Mouse (Mus musculus): ENCODE data around the gene Wdr1. TPM values are rescaled to one million over a fixed set of nuclear protein-coding genes. Genes with fewer than 3 reads are reported as not detected.

Gene Wdr1
- polyA plus RNA-seq, 1 experiment from 2014 or later: 181 TPM

- Histone ChIP-seq H3K36me3 (ENCODE audit: control insufficient read depth, insufficient read depth, low read length) (no peaks in the 10 kb centered on the region), H3K27ac (ENCODE audit: low read depth, low read length) (no peak overlapping the region), H3K9me3 (ENCODE audit: control insufficient read depth, low read length) (no peaks in the 10 kb centered on the region), H3K4me1 (ENCODE audit: control insufficient read depth, insufficient read depth, low read length) (no peaks in the 10 kb centered on the region), H3K4me3 (ENCODE audit: low read depth, low read length) (no peak overlapping the region), H3K27me3 (ENCODE audit: control insufficient read depth, insufficient read depth, low read length) (no peaks in the 10 kb centered on the region), H3K9ac (replicated peaks; ENCODE audit: low read depth, low read length) (no peak overlapping the region), H3K4me2 (ENCODE audit: low read depth, low read length) (no peak overlapping the region)
- 93% methylated on average over 4 of the region's 4 CpGs for whole genome bisulfite sequencing
- ATAC-seq (ENCODE audit: low read depth): no peak
Observed at GRCm38 (mm10) chr5:38509568-38509967, 53.5 kb downstream of the Wdr1 start.

GRCm38 (mm10) chr5:38505435-38505765 lies 57.6 kb downstream of the Wdr1 start:
- Histone ChIP-seq H3K4me3 (ENCODE audit: low read depth, low read length) (no peak overlapping the region), H3K4me2 (ENCODE audit: low read depth, low read length) (no peak overlapping the region), H3K9me3 (ENCODE audit: control insufficient read depth, low read length) (no peaks in the 10 kb centered on the region), H3K27ac (ENCODE audit: low read depth, low read length) (no peak overlapping the region), H3K4me1 (ENCODE audit: control insufficient read depth, insufficient read depth, low read length) (no peaks in the 10 kb centered on the region), H3K36me3 (ENCODE audit: control insufficient read depth, insufficient read depth, low read length) (no peaks in the 10 kb centered on the region), H3K9ac (replicated peaks; ENCODE audit: low read depth, low read length) (no peak overlapping the region), H3K27me3 (ENCODE audit: control insufficient read depth, insufficient read depth, low read length) (no peaks in the 10 kb centered on the region)
- 87% methylated on average over 3 of the region's 3 CpGs for WGBS
- ATAC-seq (ENCODE audit: low read depth): no peak

GRCm38 (mm10) chr5:38504747-38505434 lies 58.1 kb downstream of the Wdr1 start:
- Histone ChIP-seq H3K27me3 (ENCODE audit: control insufficient read depth, insufficient read depth, low read length) (no peaks in the 10 kb centered on the region), H3K9ac (replicated peaks; ENCODE audit: low read depth, low read length) (no peak overlapping the region)
- ATAC-seq (ENCODE audit: low read depth): no peak; the same call in 1 of the 2 replicates

DNA sequence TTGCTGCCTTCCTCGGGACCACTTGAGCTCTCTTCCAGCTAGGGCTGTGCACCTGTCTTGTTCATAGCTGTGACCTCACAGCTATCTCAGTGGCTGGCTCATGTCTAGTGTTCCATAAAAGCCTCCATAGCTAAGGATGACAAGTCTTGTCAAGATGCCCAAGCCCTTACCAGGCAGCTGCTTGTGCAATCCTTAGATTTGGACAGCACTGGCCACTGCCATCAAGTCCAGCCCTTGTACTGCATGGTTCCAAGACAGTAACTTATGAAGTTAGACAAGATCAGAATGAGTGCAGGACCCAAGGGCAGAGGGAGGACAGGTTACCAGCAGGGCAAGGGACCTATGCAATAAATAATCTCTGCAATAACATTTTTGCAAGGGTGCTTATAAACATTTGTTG lies 58.9 kb downstream of the Wdr1 start:
- Histone ChIP-seq H3K9ac (replicated peaks; ENCODE audit: low read depth, low read length) (no peak overlapping the region), H3K36me3 (ENCODE audit: control insufficient read depth, insufficient read depth, low read length) (no peaks in the 10 kb centered on the region), H3K4me3 (ENCODE audit: low read depth, low read length) (no peak overlapping the region), H3K4me2 (ENCODE audit: low read depth, low read length) (no peak overlapping the region), H3K4me1 (ENCODE audit: control insufficient read depth, insufficient read depth, low read length) (no peaks in the 10 kb centered on the region), H3K9me3 (ENCODE audit: control insufficient read depth, low read length) (no peaks in the 10 kb centered on the region), H3K27ac (ENCODE audit: low read depth, low read length) (no peak overlapping the region), H3K27me3 (ENCODE audit: control insufficient read depth, insufficient read depth, low read length) (no peaks in the 10 kb centered on the region)
- ATAC-seq (ENCODE audit: low read depth): no peak
- WGBS: 89% methylated on average over 1 of the region's 1 CpGs

More at GRCm38 (mm10) chr5:38504747-38505434, 58.1 kb downstream of the Wdr1 start:
- WGBS: 68% methylated on average over 6 of the region's 6 CpGs
- no peaks in the 10 kb centered on the region for H3K4me1 ChIP-seq (ENCODE audit: control insufficient read depth, insufficient read depth, low read length)
- no peak overlapping the region for H3K4me3 ChIP-seq (ENCODE audit: low read depth, low read length)
- no peak overlapping the region for H3K4me2 ChIP-seq (ENCODE audit: low read depth, low read length)
- H3K27ac ChIP-seq (ENCODE audit: low read depth, low read length): no peak overlapping the region
- no peaks in the 10 kb centered on the region for H3K9me3 ChIP-seq (ENCODE audit: control insufficient read depth, low read length)
- H3K36me3 ChIP-seq (ENCODE audit: control insufficient read depth, insufficient read depth, low read length): no peaks in the 10 kb centered on the region

- no peaks in the 10 kb centered on the region for H3K4me1 ChIP-seq (ENCODE audit: control insufficient read depth, insufficient read depth, low read length)
- H3K9me3 ChIP-seq (ENCODE audit: control insufficient read depth, low read length): no peaks in the 10 kb centered on the region
- no peaks in the 10 kb centered on the region for H3K27me3 ChIP-seq (ENCODE audit: control insufficient read depth, insufficient read depth, low read length)
- H3K4me3 ChIP-seq (ENCODE audit: low read depth, low read length): no peak within 1 kb of the TSS
- 90% methylated on average over 4 of the region's 4 CpGs for WGBS
- no peak within 1 kb of the TSS for H3K9ac ChIP-seq (replicated peaks; ENCODE audit: low read depth, low read length)
- H3K27ac ChIP-seq (ENCODE audit: low read depth, low read length): no peak within 1 kb of the TSS
- H3K4me2 ChIP-seq (ENCODE audit: low read depth, low read length): no peak within 1 kb of the TSS
- ATAC-seq (ENCODE audit: low read depth): no peak
- no peaks in the 10 kb centered on the region for H3K36me3 ChIP-seq (ENCODE audit: control insufficient read depth, insufficient read depth, low read length)
Observed at GRCm38 (mm10) chr5:38502992-38503391, 60.0 kb downstream of the Wdr1 start, which contains the start of gene Slc2a9. Gene Slc2a9, minus strand, starts transcription at chr5:38503143.

DNA sequence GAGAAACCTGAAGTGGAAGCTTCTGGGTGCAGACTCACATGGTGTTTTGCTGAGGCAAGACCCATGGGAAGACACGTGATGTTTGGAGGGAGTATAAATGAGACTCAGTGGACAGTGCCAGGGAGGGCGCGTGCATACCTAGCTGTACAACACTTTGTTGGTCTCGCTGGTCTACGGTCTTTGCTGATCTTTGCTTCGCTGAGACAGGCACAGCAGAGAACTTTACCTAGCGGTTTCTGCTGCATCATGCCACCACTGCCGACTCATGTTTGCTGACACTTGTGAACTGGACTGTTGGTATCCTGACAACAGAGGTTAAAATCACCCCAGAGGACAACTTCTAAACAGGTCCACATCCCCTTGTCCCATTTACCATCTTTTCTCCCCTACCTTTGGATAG lies 63.0 kb downstream of the Wdr1 start:
- H3K36me3 ChIP-seq (ENCODE audit: control insufficient read depth, insufficient read depth, low read length): no peaks in the 10 kb centered on the region
- H3K9me3 ChIP-seq (ENCODE audit: control insufficient read depth, low read length): no peaks in the 10 kb centered on the region
- H3K4me3 ChIP-seq (ENCODE audit: low read depth, low read length): no peak overlapping the region
- H3K27ac ChIP-seq (ENCODE audit: low read depth, low read length): no peak overlapping the region
- no peak overlapping the region for H3K4me2 ChIP-seq (ENCODE audit: low read depth, low read length)
- 94% methylated on average over 8 of the region's 8 CpGs for WGBS
- H3K9ac ChIP-seq (replicated peaks; ENCODE audit: low read depth, low read length): no peak overlapping the region
- no peak for ATAC-seq (ENCODE audit: low read depth)
- H3K27me3 ChIP-seq (ENCODE audit: control insufficient read depth, insufficient read depth, low read length): no peaks in the 10 kb centered on the region
- H3K4me1 ChIP-seq (ENCODE audit: control insufficient read depth, insufficient read depth, low read length): no peaks in the 10 kb centered on the region

GRCm38 (mm10) chr5:38499316-38499811 lies 63.7 kb downstream of the Wdr1 start:
- H3K9me3 ChIP-seq (ENCODE audit: control insufficient read depth, low read length): no peaks in the 10 kb centered on the region
- no peak overlapping the region for H3K4me2 ChIP-seq (ENCODE audit: low read depth, low read length)
- no peak overlapping the region for H3K27ac ChIP-seq (ENCODE audit: low read depth, low read length)
- ATAC-seq (ENCODE audit: low read depth): peak; percentile 31; the same call in 1 of the 2 replicates
- no peak overlapping the region for H3K4me3 ChIP-seq (ENCODE audit: low read depth, low read length)
- H3K4me1 ChIP-seq (ENCODE audit: control insufficient read depth, insufficient read depth, low read length): no peaks in the 10 kb centered on the region
- no peak overlapping the region for H3K9ac ChIP-seq (replicated peaks; ENCODE audit: low read depth, low read length)
- WGBS: 73% methylated on average over 7 of the region's 7 CpGs
- H3K27me3 ChIP-seq (ENCODE audit: control insufficient read depth, insufficient read depth, low read length): no peaks in the 10 kb centered on the region
- no peaks in the 10 kb centered on the region for H3K36me3 ChIP-seq (ENCODE audit: control insufficient read depth, insufficient read depth, low read length)

GRCm38 (mm10) chr5:38498479-38498878 lies 64.5 kb downstream of the Wdr1 start:
- ATAC-seq (ENCODE audit: low read depth): no peak
- H3K36me3 ChIP-seq (ENCODE audit: control insufficient read depth, insufficient read depth, low read length): no peaks in the 10 kb centered on the region
- no peak overlapping the region for H3K4me2 ChIP-seq (ENCODE audit: low read depth, low read length)
- H3K9ac ChIP-seq (replicated peaks; ENCODE audit: low read depth, low read length): no peak overlapping the region
- 70% methylated on average over 5 of the region's 5 CpGs for WGBS
- no peak overlapping the region for H3K4me3 ChIP-seq (ENCODE audit: low read depth, low read length)
- H3K27ac ChIP-seq (ENCODE audit: low read depth, low read length): no peak overlapping the region
- H3K9me3 ChIP-seq (ENCODE audit: control insufficient read depth, low read length): no peaks in the 10 kb centered on the region
- H3K27me3 ChIP-seq (ENCODE audit: control insufficient read depth, insufficient read depth, low read length): no peaks in the 10 kb centered on the region
- no peaks in the 10 kb centered on the region for H3K4me1 ChIP-seq (ENCODE audit: control insufficient read depth, insufficient read depth, low read length)

GRCm38 (mm10) chr5:38496491-38497057 lies 66.4 kb downstream of the Wdr1 start:
- no peaks in the 10 kb centered on the region for H3K9me3 ChIP-seq (ENCODE audit: control insufficient read depth, low read length)
- H3K4me2 ChIP-seq (ENCODE audit: low read depth, low read length): no peak overlapping the region
- H3K27ac ChIP-seq (ENCODE audit: low read depth, low read length): no peak overlapping the region
- no peak for ATAC-seq (ENCODE audit: low read depth)
- no peak overlapping the region for H3K4me3 ChIP-seq (ENCODE audit: low read depth, low read length)
- H3K27me3 ChIP-seq (ENCODE audit: control insufficient read depth, insufficient read depth, low read length): no peaks in the 10 kb centered on the region
- no peak overlapping the region for H3K9ac ChIP-seq (replicated peaks; ENCODE audit: low read depth, low read length)
- no peaks in the 10 kb centered on the region for H3K36me3 ChIP-seq (ENCODE audit: control insufficient read depth, insufficient read depth, low read length)
- 83% methylated on average over 8 of the region's 8 CpGs for WGBS
- H3K4me1 ChIP-seq (ENCODE audit: control insufficient read depth, insufficient read depth, low read length): no peaks in the 10 kb centered on the region

All from neural tube, embryonic 14.5 days (tissue).